Mouse (Mus musculus): ENCODE results near the gene Nmnat2. TPM values are rescaled to one million over a fixed set of nuclear protein-coding genes. Genes with fewer than 3 reads are reported as not detected.

Gene Nmnat2
- 1.4 and 2.4 TPM in 2 replicates for polyA plus RNA-seq (2015; fragmentation: Nextera tagmentation; extraction: Ambion mirVana)

DNA sequence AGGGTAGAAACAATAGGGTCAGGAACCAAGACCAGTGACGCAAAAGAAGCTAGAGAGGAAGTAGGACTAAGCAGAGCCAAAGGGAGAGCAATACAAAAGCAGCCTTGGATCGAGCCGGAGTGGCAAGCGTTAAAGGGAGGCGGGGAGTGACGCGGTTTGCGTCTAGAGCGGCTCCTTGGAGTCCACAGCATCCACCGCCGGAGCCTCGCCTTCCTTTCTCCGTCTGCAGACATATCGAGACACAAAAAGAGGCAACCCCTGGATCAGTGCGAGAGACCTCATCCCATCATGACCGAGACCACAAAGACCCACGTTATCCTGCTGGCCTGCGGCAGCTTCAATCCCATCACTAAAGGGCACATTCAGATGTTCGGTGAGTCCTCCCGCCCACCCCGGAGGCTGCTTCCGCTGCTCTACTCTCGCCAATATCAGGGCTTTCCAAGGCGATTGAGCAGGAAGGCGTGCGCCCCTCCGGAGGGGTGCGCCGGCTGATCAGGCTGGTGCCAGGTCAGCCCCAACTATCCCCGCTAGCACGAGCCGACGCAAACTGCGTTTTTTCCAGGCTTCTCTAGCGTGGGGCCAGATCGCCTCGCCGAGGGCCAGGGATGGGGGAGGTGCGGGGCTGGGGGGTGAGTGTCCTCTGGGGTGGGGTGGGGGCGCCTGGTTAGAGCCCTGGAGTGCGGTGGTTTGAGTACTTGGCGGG lies at the start of gene Nmnat2:
Nmnat2 (plus strand) TSS at position 173 of the 703 bp plus-strand sequence.
- H3K4me2 ChIP-seq, result peak within 1 kb of the TSS; percentile 73
- H3K4me3 ChIP-seq, result peak within 1 kb of the TSS; percentile 39
- peaks cover 56% of the 10 kb centered on the region for H3K27me3 ChIP-seq
- H3K36me3 ChIP-seq, result no peaks in the 10 kb centered on the region
- H3K4me1 ChIP-seq, result peaks cover 17% of the 10 kb centered on the region
- under 1% methylated on average over 42 of the region's 42 CpGs for WGBS
- no peak within 1 kb of the TSS for H3K9ac ChIP-seq
- ATAC-seq (ENCODE audit: insufficient number of reproducible peaks, low FRiP score, low TSS enrichment, low read depth), result no peak
- H3K9me3 ChIP-seq, result no peaks in the 10 kb centered on the region
- no peak within 1 kb of the TSS for H3K27ac ChIP-seq

DNA sequence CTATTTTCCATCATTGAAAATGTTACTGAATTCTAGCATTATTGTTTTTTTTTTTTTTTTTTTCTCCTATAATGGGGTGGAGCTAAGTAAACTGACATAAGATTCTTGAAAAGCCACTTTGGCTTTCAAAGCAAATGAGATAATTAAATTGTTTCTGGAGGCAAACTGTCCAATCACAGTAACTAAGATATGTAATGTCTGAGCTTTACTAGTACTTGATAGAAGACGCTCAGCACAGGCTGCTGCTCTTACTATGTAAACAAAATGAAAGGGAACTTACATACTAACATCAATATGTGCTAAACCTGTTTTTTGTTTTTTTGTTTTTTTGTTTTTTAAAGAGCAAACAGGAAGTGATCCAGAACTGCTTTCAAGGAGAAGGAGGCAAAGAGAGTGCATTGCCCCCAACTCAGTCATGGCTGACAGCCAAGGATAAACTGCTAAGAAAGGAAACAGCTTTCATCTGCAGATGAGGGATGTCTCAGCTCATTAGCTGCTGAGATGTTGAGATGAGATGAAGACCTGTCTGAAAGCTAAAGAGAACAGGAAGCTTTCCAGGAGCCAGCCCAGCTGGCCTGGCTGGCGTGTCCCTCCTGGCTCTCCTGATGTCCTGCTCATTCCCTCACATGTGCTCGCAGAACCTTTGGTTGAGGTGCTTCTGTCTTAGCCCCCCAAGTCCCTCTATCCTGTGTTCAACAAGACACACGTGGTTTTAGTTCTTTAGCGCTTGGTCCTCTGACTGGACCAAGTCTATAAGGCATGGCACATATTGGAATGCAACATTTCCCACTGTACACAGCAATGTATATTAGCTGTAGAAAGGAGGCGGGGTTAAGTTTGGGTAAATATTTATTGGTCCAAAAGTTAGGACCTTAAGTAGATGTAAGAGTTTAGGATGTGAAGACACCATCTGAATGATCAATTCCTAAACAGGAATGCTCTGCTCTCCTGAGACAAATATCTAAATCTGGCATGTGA lies 41.0 kb upstream of the Nmnat2 start:
- no peaks in the 10 kb centered on the region for H3K36me3 ChIP-seq
- H3K27ac ChIP-seq, result no peak overlapping the region
- no peak overlapping the region for H3K9ac ChIP-seq
- no peaks in the 10 kb centered on the region for H3K27me3 ChIP-seq
- no peak overlapping the region for H3K4me3 ChIP-seq
- no peak overlapping the region for H3K4me2 ChIP-seq
- H3K4me1 ChIP-seq, result no peaks in the 10 kb centered on the region
- 80% methylated on average over 6 of the region's 6 CpGs for WGBS
- no peaks in the 10 kb centered on the region for H3K9me3 ChIP-seq
- ATAC-seq (ENCODE audit: insufficient number of reproducible peaks, low FRiP score, low TSS enrichment, low read depth), result no peak

DNA sequence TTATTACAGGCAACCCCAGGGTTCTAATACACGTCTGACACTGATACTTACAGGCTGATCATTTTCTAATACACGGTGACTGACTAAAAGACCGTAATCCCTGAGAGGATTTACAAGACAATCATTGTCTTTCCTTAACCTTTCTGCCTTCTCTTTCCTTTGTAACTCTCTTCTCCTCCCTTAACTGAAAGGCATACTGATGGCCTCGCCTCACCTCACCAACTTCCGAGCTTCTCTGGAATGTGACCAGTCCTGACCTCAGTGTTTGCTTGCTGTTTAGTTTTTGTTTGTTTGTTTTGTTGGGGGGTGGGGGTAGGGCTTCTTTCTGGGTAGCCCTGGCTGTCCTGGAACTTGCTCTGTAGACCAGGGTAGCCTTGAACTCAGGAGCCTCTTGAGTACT lies 39.0 kb upstream of the Nmnat2 start:
- Histone ChIP-seq H3K4me1 (no peaks in the 10 kb centered on the region), H3K9ac (no peak overlapping the region), H3K27me3 (no peaks in the 10 kb centered on the region), H3K36me3 (no peaks in the 10 kb centered on the region), H3K27ac (no peak overlapping the region), H3K9me3 (no peaks in the 10 kb centered on the region), H3K4me3 (no peak overlapping the region), H3K4me2 (no peak overlapping the region)
- WGBS, result 42% methylated on average over 5 of the region's 5 CpGs
- no peak for ATAC-seq (ENCODE audit: insufficient number of reproducible peaks, low FRiP score, low TSS enrichment, low read depth)

DNA sequence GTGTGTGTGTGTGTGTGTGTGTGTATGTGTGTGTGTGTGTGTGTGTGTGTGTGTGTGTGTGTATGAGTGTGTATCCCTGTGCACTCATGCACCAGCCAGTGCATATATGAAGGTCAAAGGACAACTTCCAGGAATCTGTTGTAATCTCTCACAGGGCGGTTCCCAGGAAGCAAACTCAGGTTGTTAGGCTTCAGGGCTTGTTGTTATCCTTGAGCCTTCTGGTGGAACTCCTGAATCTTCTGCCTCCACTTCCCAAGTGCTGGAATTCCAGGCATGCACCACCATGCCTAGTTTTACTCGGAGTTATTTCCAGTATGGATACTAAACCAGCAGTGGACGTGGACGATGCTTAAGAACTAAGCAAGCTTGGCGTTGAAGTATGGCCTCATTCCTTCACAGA lies 37.9 kb upstream of the Nmnat2 start:
- Histone ChIP-seq H3K4me1 (no peaks in the 10 kb centered on the region), H3K4me3 (no peak overlapping the region), H3K27ac (no peak overlapping the region), H3K4me2 (no peak overlapping the region), H3K9me3 (no peaks in the 10 kb centered on the region), H3K36me3 (no peaks in the 10 kb centered on the region), H3K27me3 (no peaks in the 10 kb centered on the region), H3K9ac (no peak overlapping the region)
- no peak for ATAC-seq (ENCODE audit: insufficient number of reproducible peaks, low FRiP score, low TSS enrichment, low read depth)
- 79% methylated on average over 5 of the region's 5 CpGs for WGBS

DNA sequence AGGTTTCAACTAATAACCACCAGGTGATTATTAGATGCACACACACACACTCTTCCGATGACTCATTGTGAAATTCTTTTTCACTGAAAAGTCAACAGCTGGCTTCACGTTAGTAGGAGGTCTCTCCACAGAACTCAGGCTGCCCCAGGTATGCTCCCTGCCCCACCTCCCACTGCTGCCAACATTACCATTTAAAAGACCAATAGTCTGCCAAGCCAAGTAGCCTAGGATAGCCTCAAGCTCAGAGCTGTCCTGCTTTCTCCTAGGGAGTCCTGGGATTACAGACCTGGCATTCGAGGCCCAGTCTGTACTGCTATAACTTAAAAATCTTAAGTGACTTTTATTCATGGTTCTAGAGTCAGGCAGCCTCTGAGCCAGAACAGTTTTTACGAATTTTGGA lies 37.2 kb upstream of the Nmnat2 start:
- H3K4me1 ChIP-seq, result no peaks in the 10 kb centered on the region
- H3K27ac ChIP-seq, result no peak overlapping the region
- ATAC-seq (ENCODE audit: insufficient number of reproducible peaks, low FRiP score, low TSS enrichment, low read depth), result no peak
- H3K9me3 ChIP-seq, result no peaks in the 10 kb centered on the region
- no peaks in the 10 kb centered on the region for H3K27me3 ChIP-seq
- H3K36me3 ChIP-seq, result no peaks in the 10 kb centered on the region
- H3K4me3 ChIP-seq, result no peak overlapping the region
- H3K9ac ChIP-seq, result no peak overlapping the region
- no peak overlapping the region for H3K4me2 ChIP-seq
- 68% methylated on average over 4 of the region's 4 CpGs for WGBS

DNA sequence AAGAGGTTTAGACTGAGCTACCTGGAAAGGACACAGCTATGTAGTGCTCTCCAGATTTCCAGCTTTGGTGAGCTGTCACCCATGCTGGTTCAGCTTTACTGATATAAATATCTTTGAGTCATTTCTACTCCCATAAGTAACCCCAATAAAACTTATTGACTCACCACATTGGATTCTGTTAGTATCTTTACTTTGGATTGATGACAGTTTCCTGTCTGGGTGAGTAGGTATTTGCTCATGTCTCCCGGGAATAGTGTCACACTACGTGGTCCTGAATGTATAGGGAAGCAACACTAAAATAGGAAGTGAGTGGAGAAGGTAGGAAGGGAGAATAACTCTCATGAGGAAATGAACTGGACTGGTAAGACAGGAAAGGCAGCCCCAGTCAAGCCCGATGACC lies 33.0 kb upstream of the Nmnat2 start:
- Histone ChIP-seq H3K36me3 (no peaks in the 10 kb centered on the region), H3K27me3 (no peaks in the 10 kb centered on the region), H3K4me1 (no peaks in the 10 kb centered on the region), H3K9ac (no peak overlapping the region), H3K9me3 (no peaks in the 10 kb centered on the region), H3K27ac (no peak overlapping the region), H3K4me2 (no peak overlapping the region), H3K4me3 (no peak overlapping the region)
- 80% methylated on average over 3 of the region's 3 CpGs for WGBS
- ATAC-seq (ENCODE audit: insufficient number of reproducible peaks, low FRiP score, low TSS enrichment, low read depth), result no peak

DNA sequence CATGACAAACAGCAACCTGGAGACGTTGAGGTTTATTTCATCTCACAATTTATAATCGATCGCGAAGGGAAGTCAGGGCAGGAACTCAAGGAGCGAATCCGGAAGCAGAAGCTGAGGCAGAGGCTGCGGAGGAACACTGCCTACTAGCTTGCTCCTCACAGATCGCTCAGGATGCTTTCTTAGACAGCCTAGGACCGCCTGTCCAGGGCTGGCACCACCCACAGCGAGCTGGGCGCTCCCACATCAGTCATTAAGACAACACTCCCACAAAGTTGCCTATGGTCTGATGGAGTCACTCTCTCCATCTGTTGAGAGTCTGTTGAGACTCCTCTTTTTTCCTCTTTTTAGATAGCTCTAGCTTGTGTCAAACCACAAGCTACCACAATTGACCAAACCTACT lies 20.8 kb upstream of the Nmnat2 start:
- no peaks in the 10 kb centered on the region for H3K4me1 ChIP-seq
- ATAC-seq (ENCODE audit: insufficient number of reproducible peaks, low FRiP score, low TSS enrichment, low read depth), result no peak
- H3K9me3 ChIP-seq, result no peaks in the 10 kb centered on the region
- WGBS, result 62% methylated on average over 11 of the region's 11 CpGs
- H3K36me3 ChIP-seq, result no peaks in the 10 kb centered on the region
- H3K9ac ChIP-seq, result no peak overlapping the region
- H3K27me3 ChIP-seq, result no peaks in the 10 kb centered on the region
- no peak overlapping the region for H3K4me2 ChIP-seq
- no peak overlapping the region for H3K4me3 ChIP-seq
- no peak overlapping the region for H3K27ac ChIP-seq

DNA sequence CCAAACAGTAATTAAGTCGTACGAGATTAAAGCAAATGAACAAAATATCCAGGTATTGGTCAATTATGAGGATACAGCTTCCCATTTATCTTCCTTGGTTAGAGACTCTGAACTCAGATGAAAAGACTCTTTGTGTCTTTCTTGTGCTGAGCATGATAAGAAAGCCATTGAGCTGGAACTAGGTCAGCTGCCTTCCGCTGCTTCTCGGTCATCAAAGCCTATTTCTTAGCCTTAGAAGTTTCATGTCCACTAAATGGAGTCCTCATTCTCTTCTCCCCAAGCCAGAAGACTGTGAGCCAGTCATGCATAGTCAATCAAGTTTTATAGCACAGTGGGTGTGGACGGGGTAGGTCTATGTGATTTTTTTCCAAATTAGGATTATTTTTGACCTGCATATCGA lies 19.3 kb upstream of the Nmnat2 start:
- Histone ChIP-seq H3K27me3 (no peaks in the 10 kb centered on the region), H3K9ac (no peak overlapping the region), H3K4me1 (no peaks in the 10 kb centered on the region), H3K27ac (no peak overlapping the region), H3K4me3 (no peak overlapping the region), H3K4me2 (no peak overlapping the region), H3K36me3 (no peaks in the 10 kb centered on the region), H3K9me3 (no peaks in the 10 kb centered on the region)
- WGBS, result 80% methylated on average over 6 of the region's 6 CpGs
- ATAC-seq (ENCODE audit: insufficient number of reproducible peaks, low FRiP score, low TSS enrichment, low read depth), result no peak

DNA sequence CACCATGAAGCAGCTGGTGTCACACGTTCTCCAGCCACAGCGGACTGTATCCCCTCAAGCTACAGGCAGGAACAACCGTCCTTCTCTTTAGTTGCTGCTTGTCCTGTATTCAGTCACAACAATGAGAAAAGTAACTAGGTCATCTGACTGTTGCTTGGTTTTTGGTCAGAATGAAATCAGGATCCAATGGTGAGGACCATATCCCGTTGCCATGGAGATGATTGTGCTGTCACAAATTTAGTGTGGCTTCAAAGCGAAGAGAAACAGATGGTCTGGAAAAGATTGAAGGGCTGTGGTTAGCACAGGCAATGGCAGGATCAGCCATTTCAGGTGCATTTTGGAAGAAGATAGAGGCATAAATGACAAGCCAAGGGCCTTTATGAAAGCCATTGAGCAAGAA lies 18.4 kb upstream of the Nmnat2 start:
- Histone ChIP-seq H3K9ac (no peak overlapping the region), H3K4me2 (no peak overlapping the region), H3K27me3 (no peaks in the 10 kb centered on the region), H3K4me3 (no peak overlapping the region), H3K9me3 (no peaks in the 10 kb centered on the region), H3K27ac (no peak overlapping the region), H3K36me3 (no peaks in the 10 kb centered on the region), H3K4me1 (no peaks in the 10 kb centered on the region)
- ATAC-seq (ENCODE audit: insufficient number of reproducible peaks, low FRiP score, low TSS enrichment, low read depth), result no peak
- 79% methylated on average over 5 of the region's 5 CpGs for WGBS

DNA sequence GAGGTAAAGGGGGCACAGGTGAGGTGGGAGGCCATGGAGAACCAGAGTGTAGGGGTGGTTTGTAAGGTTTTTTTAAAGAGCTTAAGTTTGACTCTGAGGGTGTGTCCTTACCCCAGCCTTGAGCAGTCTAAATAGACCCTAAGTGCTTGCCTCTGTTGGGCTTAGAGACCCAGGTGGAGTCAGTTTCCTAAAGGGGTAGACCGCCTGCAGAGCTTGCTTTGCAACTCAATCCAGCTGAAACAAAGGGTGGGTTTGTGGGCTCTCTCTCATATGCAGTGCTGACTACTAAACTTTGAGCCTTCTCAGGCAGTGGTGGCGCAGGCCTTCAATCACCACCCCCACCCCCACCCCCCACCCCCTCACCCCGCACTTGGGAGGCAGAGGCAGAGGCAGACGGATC lies 11.8 kb upstream of the Nmnat2 start:
- no peak overlapping the region for H3K4me2 ChIP-seq
- 37% methylated on average over 4 of the region's 4 CpGs for WGBS
- no peaks in the 10 kb centered on the region for H3K27me3 ChIP-seq
- no peak for ATAC-seq (ENCODE audit: insufficient number of reproducible peaks, low FRiP score, low TSS enrichment, low read depth)
- H3K9ac ChIP-seq, result no peak overlapping the region
- no peaks in the 10 kb centered on the region for H3K36me3 ChIP-seq
- H3K4me1 ChIP-seq, result no peaks in the 10 kb centered on the region
- H3K9me3 ChIP-seq, result no peaks in the 10 kb centered on the region
- H3K4me3 ChIP-seq, result no peak overlapping the region
- no peak overlapping the region for H3K27ac ChIP-seq

DNA sequence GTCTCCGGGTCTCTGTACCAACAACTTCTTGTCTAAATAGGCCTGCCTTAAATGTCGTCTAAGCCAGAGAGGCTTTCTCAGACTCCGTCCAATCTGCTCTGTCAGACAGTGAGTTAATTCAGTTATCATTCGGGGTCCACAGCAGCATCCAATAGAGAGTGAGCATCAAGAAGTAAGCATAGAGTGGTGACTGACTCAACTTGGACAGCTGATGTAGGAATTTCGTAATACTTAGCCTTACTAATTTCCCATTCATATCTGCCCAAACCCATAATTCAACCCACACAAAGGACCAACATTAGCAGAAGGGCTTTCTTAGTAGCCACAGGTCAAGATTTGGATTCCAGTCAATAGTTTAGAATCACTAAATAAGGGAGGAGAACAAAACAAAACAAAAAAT lies 626 bp upstream of the Nmnat2 start:
- Histone ChIP-seq H3K27ac (no peak overlapping the region), H3K4me1 (peaks cover 17% of the 10 kb centered on the region), H3K9me3 (no peaks in the 10 kb centered on the region), H3K4me3 (no peak overlapping the region), H3K36me3 (no peaks in the 10 kb centered on the region), H3K4me2 (no peak overlapping the region), H3K27me3 (peaks cover 56% of the 10 kb centered on the region), H3K9ac (no peak overlapping the region)
- ATAC-seq (ENCODE audit: insufficient number of reproducible peaks, low FRiP score, low TSS enrichment, low read depth), result no peak
- WGBS, result 77% methylated on average over 5 of the region's 5 CpGs

DNA sequence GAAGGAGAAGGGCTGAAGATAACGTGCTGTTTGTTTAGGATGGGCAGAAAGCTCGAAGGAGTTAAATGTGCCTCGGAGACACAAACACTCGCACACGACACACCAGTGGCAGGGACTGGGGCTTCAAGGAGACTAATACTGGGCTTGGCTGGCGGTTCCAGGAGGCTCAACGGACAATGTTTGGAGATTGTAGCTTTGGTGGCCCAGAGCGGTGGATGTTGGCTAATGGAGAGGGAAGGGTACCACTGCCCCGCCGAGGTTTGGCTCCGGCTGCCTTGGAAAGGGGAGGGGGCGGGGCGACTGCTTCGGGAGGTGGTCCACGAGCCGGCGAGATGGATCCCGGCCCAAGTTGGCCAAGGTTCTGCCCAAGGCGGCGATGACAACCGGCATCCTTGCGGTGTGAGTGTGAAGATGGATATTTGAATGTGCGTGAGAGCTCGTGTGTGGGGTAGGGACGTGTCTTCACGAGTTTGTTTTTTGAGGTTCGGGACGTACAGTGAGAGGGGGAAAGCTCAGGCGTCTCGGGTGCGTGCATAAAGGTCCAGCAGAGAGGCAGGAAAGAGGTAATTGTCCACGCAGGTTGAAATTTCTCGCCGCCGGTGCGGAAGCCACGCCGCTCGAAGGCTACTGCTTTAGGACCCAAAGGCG lies 895 bp downstream of the Nmnat2 start:
- Histone ChIP-seq H3K4me3 (peak overlapping the region; percentile 39), H3K27me3 (peaks cover 56% of the 10 kb centered on the region), H3K36me3 (no peaks in the 10 kb centered on the region), H3K4me2 (peak overlapping the region; percentile 73), H3K9ac (no peak overlapping the region), H3K27ac (no peak overlapping the region), H3K4me1 (peaks cover 17% of the 10 kb centered on the region), H3K9me3 (no peaks in the 10 kb centered on the region)
- ATAC-seq (ENCODE audit: insufficient number of reproducible peaks, low FRiP score, low TSS enrichment, low read depth), result no peak
- WGBS, result under 1% methylated on average over 40 of the region's 40 CpGs
